Mouse (Mus musculus): ENCODE data around the gene Hoxd8. TPM values are rescaled to one million over a fixed set of nuclear protein-coding genes. Genes with fewer than 3 reads are reported as not detected.

Gene Hoxd8
- total and polyA plus RNA-seq, 2 experiments = 0.06 TPM; not detected in 1

DNA sequence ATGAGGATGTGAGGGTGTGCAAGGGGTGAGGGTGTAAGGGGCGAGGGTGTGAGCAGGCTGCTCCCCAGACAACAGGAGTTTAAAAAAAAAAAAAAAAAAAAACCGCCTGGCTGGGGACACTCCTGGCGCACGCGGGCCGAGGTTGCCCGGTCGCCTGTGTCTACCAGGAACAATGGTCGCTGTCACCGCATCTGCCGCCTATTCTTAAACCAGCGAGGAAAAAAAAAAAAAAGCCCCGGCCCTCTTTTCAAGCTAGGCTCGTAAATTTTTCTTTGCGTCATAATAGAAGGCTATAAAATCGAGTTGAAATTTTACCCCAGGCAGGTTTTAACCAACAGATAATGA lies 28.9 kb downstream of the Hoxd8 start:
- Histone ChIP-seq H3K4me1 (ENCODE audit: control insufficient read depth, insufficient read depth, low read length) (peaks cover 2% of the 10 kb centered on the region; the same call in 1 of the 2 replicates), H3K4me3 (ENCODE audit: insufficient read depth, low read depth, low read length) (no peak overlapping the region), H3K27me3 (ENCODE audit: control insufficient read depth, insufficient read depth, low read length) (peaks cover 30% of the 10 kb centered on the region), H3K27ac (replicated peaks; ENCODE audit: insufficient read depth, low read depth, low read length) (no peak overlapping the region), H3K79me2 (ENCODE audit: control insufficient read depth, insufficient read depth, low read length) (no peaks in the 10 kb centered on the region), H3K9ac (ENCODE audit: low read depth, low read length) (no peak overlapping the region), H3K36me3 (ENCODE audit: control insufficient read depth, insufficient read depth, low read length) (no peaks in the 10 kb centered on the region)
- TF ChIP-seq CTCF (IDR thresholded peaks at IDR 0.05; ENCODE audit: low read depth, low read length) (no peak), POLR2A (IDR thresholded peaks at IDR 0.05; ENCODE audit: extremely low read depth, insufficient read depth, low read length) (no peak)
- WGBS = 4% methylated on average over 16 of the region's 16 CpGs
- DNase-seq (ENCODE audit: extremely low read depth, low read depth, low spot score) = no peak

DNA sequence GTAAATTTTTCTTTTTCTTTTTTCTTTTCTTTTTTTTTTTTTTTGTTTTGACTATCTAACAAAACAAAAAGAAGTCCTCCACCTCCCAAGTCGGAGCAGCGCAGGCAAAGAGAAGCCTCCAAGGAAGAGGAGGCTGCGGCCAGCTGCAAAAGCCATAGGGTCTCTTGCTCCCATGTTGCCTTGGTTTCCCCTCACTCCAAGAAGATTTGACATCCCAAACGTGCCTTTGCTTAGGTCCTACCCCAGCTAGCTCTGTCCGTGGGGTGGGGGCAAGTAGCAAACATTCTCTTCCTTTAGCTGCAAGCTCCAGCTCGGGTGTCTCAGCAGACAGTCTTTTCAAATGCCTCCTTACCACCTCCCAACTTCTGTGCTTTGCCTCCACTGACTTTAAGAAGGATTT lies 29.4 kb downstream of the Hoxd8 start:
- H3K4me1 ChIP-seq (ENCODE audit: control insufficient read depth, insufficient read depth, low read length) = peaks cover 2% of the 10 kb centered on the region; the same call in 1 of the 2 replicates
- 2% methylated on average over 6 of the region's 6 CpGs for WGBS
- no peak overlapping the region for H3K9ac ChIP-seq (ENCODE audit: low read depth, low read length)
- no peaks in the 10 kb centered on the region for H3K36me3 ChIP-seq (ENCODE audit: control insufficient read depth, insufficient read depth, low read length)
- no peaks in the 10 kb centered on the region for H3K79me2 ChIP-seq (ENCODE audit: control insufficient read depth, insufficient read depth, low read length)
- no peak for TF ChIP-seq POLR2A (IDR thresholded peaks at IDR 0.05; ENCODE audit: extremely low read depth, insufficient read depth, low read length)
- no peak for TF ChIP-seq CTCF (IDR thresholded peaks at IDR 0.05; ENCODE audit: low read depth, low read length)
- no peak overlapping the region for H3K27ac ChIP-seq (replicated peaks; ENCODE audit: insufficient read depth, low read depth, low read length)
- H3K4me3 ChIP-seq (ENCODE audit: insufficient read depth, low read depth, low read length) = no peak overlapping the region
- peaks cover 34% of the 10 kb centered on the region for H3K27me3 ChIP-seq (ENCODE audit: control insufficient read depth, insufficient read depth, low read length)
- no peak for DNase-seq (ENCODE audit: extremely low read depth, low read depth, low spot score)

DNA sequence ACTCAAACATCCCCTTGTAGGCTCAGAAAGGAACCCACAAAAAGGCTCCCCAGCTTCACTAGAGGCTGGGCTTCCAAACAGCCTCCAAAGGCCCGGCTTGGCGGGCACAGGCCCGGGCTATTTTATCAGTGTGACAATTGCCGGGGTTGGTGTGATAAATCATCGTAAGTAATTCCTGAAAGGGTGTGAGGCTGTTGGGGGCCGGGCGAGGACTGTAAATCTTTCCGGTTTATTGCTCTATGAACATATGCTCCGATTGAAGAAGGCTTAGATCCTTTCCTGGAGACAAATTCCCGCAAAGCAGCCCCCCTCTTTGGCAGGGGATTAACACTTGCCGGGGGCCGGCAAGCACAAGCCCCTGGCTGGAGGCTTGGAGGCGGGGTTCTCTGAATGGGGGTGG lies 30.0 kb downstream of the Hoxd8 start:
- Histone ChIP-seq H3K4me1 (ENCODE audit: control insufficient read depth, insufficient read depth, low read length) (peaks cover 2% of the 10 kb centered on the region; the same call in 1 of the 2 replicates), H3K9ac (ENCODE audit: low read depth, low read length) (no peak overlapping the region), H3K36me3 (ENCODE audit: control insufficient read depth, insufficient read depth, low read length) (no peaks in the 10 kb centered on the region), H3K27ac (replicated peaks; ENCODE audit: insufficient read depth, low read depth, low read length) (no peak overlapping the region), H3K27me3 (ENCODE audit: control insufficient read depth, insufficient read depth, low read length) (peaks cover 39% of the 10 kb centered on the region), H3K4me3 (ENCODE audit: insufficient read depth, low read depth, low read length) (no peak overlapping the region), H3K79me2 (ENCODE audit: control insufficient read depth, insufficient read depth, low read length) (no peaks in the 10 kb centered on the region)
- no peak for DNase-seq (ENCODE audit: extremely low read depth, low read depth, low spot score)
- 5% methylated on average over 13 of the region's 13 CpGs for whole genome bisulfite sequencing
- TF ChIP-seq CTCF (IDR thresholded peaks at IDR 0.05; ENCODE audit: low read depth, low read length) = no peak

DNA sequence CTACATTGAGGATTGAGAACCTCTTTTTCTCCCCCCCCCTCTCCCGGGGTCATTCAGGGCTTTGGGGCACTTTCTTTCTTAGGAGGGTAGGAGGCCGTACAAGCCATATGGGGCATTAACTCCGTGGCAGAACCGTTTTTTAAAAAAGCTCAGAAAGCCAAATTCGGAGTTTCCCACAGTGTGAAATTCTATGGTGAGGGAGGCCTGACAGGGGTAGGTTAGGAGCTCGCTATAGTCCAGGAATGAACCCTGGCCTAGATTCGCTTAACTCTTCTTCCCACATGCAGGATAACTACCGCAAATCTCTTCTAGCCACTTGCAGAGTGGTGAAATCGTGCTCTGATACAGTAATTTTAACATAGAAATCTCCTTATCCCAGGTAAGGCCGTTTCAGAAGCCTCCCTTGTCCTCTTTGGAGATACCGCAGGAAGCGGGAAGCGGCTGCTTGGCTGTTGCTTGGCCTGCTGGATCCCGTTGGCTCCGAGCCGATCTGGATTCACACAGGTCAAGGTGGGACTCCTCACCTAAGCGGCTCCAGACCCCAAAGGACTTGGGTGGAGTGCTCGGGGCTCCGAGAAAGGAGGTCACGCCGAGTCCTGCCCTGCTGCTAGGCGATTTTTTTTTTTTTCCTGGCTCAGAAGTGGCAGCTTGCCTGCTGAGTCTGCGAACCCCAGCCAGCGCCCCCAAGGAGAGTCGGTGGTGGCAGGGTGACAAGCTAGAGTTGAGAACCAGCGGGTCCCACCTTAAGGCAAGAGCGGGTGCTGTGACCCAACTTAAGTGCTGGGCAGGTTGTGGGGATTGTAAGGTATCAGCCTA lies 30.8 kb downstream of the Hoxd8 start:
- peaks cover 2% of the 10 kb centered on the region; the same call in 1 of the 2 replicates for H3K4me1 ChIP-seq (ENCODE audit: control insufficient read depth, insufficient read depth, low read length)
- no peaks in the 10 kb centered on the region for H3K36me3 ChIP-seq (ENCODE audit: control insufficient read depth, insufficient read depth, low read length)
- 7% methylated on average over 27 of the region's 27 CpGs for WGBS
- H3K27me3 ChIP-seq (ENCODE audit: control insufficient read depth, insufficient read depth, low read length) = peaks cover 45% of the 10 kb centered on the region
- no peak for DNase-seq (ENCODE audit: extremely low read depth, low read depth, low spot score)
- H3K79me2 ChIP-seq (ENCODE audit: control insufficient read depth, insufficient read depth, low read length) = no peaks in the 10 kb centered on the region
- H3K4me3 ChIP-seq (ENCODE audit: insufficient read depth, low read depth, low read length) = no peak overlapping the region
- no peak for TF ChIP-seq CTCF (IDR thresholded peaks at IDR 0.05; ENCODE audit: low read depth, low read length)
- TF ChIP-seq POLR2A (IDR thresholded peaks at IDR 0.05; ENCODE audit: extremely low read depth, insufficient read depth, low read length) = no peak
- H3K9ac ChIP-seq (ENCODE audit: low read depth, low read length) = no peak overlapping the region
- H3K27ac ChIP-seq (replicated peaks; ENCODE audit: insufficient read depth, low read depth, low read length) = no peak overlapping the region

DNA sequence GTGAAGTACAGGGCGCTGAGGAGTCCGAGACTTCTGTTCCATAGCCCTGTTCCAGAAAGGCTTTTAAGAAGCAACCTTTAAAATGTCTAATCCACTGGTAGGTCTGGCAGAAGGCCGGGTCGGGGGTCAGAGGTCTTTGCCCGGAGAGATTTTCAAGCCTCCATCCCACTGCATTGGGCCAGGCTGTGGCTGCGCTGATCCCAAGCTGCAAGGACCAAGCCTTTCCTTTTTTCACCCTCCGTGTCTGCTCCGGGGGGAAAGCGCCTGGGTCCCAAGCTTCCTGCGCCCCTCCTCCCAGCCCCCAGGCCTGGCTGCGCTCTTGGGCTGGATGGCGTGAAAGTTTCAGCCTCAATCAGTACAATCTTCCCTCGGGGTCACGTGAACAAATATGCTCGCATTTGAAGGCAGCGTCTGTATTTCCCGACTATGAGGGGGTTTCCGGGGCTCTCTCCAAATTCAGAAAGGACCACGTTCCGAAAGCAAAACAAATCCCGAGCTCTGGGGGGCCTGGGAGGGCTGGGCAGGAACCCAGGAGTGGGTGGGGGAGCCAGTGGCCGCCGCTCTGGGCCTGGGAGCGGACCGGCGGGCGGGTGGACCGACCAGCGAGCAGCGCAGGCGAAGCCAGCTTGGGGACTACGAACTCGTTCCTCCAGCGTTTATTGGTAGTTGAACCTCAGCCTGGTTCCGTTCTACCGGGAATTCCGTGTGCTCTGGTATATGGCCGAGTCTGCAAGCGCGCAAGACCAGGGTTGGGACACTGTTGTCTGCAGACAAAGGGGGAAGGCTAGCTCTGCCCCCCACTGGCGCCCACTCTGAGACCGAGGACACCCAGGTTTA lies 31.7 kb downstream of the Hoxd8 start:
- Histone ChIP-seq H3K36me3 (ENCODE audit: control insufficient read depth, insufficient read depth, low read length) (no peaks in the 10 kb centered on the region), H3K79me2 (ENCODE audit: control insufficient read depth, insufficient read depth, low read length) (no peaks in the 10 kb centered on the region), H3K4me3 (ENCODE audit: insufficient read depth, low read depth, low read length) (no peak overlapping the region), H3K27ac (replicated peaks; ENCODE audit: insufficient read depth, low read depth, low read length) (no peak overlapping the region), H3K4me1 (ENCODE audit: control insufficient read depth, insufficient read depth, low read length) (no peaks in the 10 kb centered on the region), H3K27me3 (ENCODE audit: control insufficient read depth, insufficient read depth, low read length) (peaks cover 53% of the 10 kb centered on the region), H3K9ac (ENCODE audit: low read depth, low read length) (no peak overlapping the region)
- TF ChIP-seq POLR2A (IDR thresholded peaks at IDR 0.05; ENCODE audit: extremely low read depth, insufficient read depth, low read length) (no peak), CTCF (IDR thresholded peaks at IDR 0.05; ENCODE audit: low read depth, low read length) (no peak)
- WGBS = 3% methylated on average over 42 of the region's 42 CpGs
- DNase-seq (ENCODE audit: extremely low read depth, low read depth, low spot score) = no peak

Data from liver, adult 2 months (tissue).